Mouse (Mus musculus): ENCODE data around the gene C1qtnf9. TPM values are rescaled to one million over a fixed set of nuclear protein-coding genes. Genes with fewer than 3 reads are reported as not detected.
A peak's percentile ranks its signal among the peaks of the same experiment; 100 is the strongest.

The C1qtnf9 gene
- polyA plus RNA-seq, 1 experiment from 2014 or later, result 0.45 TPM

DNA sequence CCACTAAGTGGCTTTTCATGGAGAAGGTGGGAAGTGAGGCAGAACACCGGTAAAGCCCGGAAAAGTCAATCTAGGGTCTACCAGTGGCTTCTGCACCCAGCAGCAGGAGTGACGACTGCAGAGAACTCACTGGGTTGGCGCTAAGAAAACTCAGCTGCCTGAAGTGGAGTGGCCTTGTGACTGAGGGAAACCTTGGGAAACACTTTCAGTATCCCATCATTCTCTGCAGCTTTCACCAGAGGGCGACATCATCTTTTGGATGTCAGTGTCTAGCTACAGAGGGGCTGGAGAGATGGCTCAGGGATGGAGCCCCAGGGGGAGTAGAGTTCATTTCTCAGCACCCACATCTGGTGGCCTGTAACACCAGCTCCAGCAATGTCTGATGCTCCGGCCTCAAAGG is 1.4 kb downstream of the C1qtnf9 start:
- H3K27ac ChIP-seq (ENCODE audit: low read length), result no peak overlapping the region
- H3K4me1 ChIP-seq (ENCODE audit: insufficient read depth, low read depth, low read length), result peaks cover 3% of the 10 kb centered on the region; the same call in 1 of the 2 replicates
- no peak for ATAC-seq
- TF ChIP-seq CTCF (IDR thresholded peaks at IDR 0.05) (peak; percentile 54), EP300 (IDR thresholded peaks at IDR 0.05) (no peak)
- H3K9ac ChIP-seq (replicated peaks; ENCODE audit: low read depth), result no peak overlapping the region
- no peak overlapping the region for H3K4me2 ChIP-seq (replicated peaks; ENCODE audit: low read depth, low read length)
- H3K4me3 ChIP-seq (ENCODE audit: low read depth, low read length), result no peak overlapping the region
- H3K27me3 ChIP-seq (replicated peaks; ENCODE audit: insufficient read depth, low read length), result no peaks in the 10 kb centered on the region
- no peaks in the 10 kb centered on the region for H3K9me3 ChIP-seq (ENCODE audit: low read length)
- no peaks in the 10 kb centered on the region for H3K36me3 ChIP-seq (ENCODE audit: insufficient read depth, low read length)
- DNase-seq (ENCODE audit: low spot score), result peak; percentile 48
- 36% methylated on average over 6 of the region's 6 CpGs for WGBS

DNA sequence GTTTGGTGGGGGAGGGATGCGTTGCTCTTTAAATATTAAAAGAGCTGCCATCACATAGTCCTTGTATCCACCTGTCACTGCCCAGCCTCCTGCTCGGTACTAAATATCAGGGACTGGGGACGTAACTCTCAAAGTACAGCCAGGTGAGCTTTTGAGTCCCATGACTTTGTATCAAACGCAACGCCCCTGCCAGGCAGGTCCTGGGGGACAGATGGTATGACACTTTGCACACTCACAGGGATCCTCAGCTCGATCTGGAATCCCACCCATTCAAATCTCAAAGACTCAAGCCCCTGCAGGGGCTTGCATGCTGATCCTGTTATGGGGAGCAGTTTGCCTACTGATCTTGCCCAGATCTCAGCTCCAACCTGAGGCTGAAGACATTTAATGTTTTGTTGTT is 2.7 kb downstream of the C1qtnf9 start:
- no peaks in the 10 kb centered on the region for H3K4me1 ChIP-seq (ENCODE audit: insufficient read depth, low read depth, low read length)
- H3K9me3 ChIP-seq (ENCODE audit: low read length), result no peaks in the 10 kb centered on the region
- 71% methylated on average over 6 of the region's 6 CpGs for WGBS
- no peaks in the 10 kb centered on the region for H3K27me3 ChIP-seq (replicated peaks; ENCODE audit: insufficient read depth, low read length)
- H3K4me3 ChIP-seq (ENCODE audit: low read depth, low read length), result no peak overlapping the region
- H3K27ac ChIP-seq (ENCODE audit: low read length), result no peak overlapping the region
- no peak for ATAC-seq
- H3K36me3 ChIP-seq (ENCODE audit: insufficient read depth, low read length), result no peaks in the 10 kb centered on the region
- no peak for TF ChIP-seq EP300 (IDR thresholded peaks at IDR 0.05)
- TF ChIP-seq CTCF (IDR thresholded peaks at IDR 0.05), result no peak
- no peak for DNase-seq (ENCODE audit: low spot score)
- H3K9ac ChIP-seq (replicated peaks; ENCODE audit: low read depth), result no peak overlapping the region
- no peak overlapping the region for H3K4me2 ChIP-seq (replicated peaks; ENCODE audit: low read depth, low read length)

DNA sequence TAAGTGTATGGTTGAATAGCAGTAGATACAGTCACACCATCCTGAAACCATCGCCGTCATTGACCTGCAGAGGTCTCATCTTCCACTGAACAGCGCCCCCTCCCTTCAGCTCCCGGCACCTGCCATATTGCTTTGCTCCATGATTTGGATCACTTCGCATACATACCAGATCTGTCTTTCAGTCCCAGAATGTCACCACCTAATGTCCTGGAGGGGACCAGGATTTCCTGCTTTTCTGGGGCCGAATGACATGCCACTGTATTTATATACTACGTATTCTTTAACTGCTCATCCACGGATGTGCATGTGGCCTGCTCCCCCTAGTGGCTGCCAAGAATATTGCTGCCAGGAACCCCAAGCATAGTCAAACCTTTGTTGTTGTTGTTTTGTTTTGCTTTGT is 3.1 kb downstream of the C1qtnf9 start:
- TF ChIP-seq EP300 (IDR thresholded peaks at IDR 0.05), result no peak
- TF ChIP-seq CTCF (IDR thresholded peaks at IDR 0.05), result peak; percentile 91
- 7% methylated on average over 8 of the region's 8 CpGs for WGBS
- Histone ChIP-seq H3K27me3 (replicated peaks; ENCODE audit: insufficient read depth, low read length) (no peaks in the 10 kb centered on the region), H3K36me3 (ENCODE audit: insufficient read depth, low read length) (no peaks in the 10 kb centered on the region), H3K4me2 (replicated peaks; ENCODE audit: low read depth, low read length) (peak overlapping the region; percentile 48), H3K4me3 (ENCODE audit: low read depth, low read length) (0 out of 2 replicates have a peak overlapping the region, but pooled peaks have one; percentile 6), H3K9me3 (ENCODE audit: low read length) (no peaks in the 10 kb centered on the region), H3K4me1 (ENCODE audit: insufficient read depth, low read depth, low read length) (no peaks in the 10 kb centered on the region), H3K27ac (ENCODE audit: low read length) (no peak overlapping the region), H3K9ac (replicated peaks; ENCODE audit: low read depth) (no peak overlapping the region)
- ATAC-seq (peak; percentile 71), DNase-seq (ENCODE audit: low spot score) (peak; percentile 80)

DNA sequence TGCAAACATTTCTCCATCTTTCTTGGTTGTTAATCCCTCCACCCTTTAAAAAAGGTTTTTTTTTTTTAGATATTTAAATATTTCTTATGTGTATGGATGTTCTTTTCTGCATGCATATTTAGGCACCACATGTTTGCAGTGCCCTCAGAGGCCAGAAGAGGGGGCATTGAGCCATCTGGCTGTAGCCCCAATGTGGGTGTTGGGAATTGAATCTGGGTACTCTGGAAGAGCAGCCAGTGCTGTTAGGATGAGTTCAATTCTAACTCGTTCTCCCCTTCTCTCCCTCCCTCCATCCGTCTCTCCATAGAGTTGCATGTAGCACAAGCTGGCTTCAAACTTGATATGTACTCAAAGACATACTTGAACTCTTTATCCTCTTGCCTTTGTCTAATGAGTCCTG is 5.5 kb downstream of the C1qtnf9 start:
- no peak overlapping the region for H3K4me2 ChIP-seq (replicated peaks; ENCODE audit: low read depth, low read length)
- no peaks in the 10 kb centered on the region for H3K27me3 ChIP-seq (replicated peaks; ENCODE audit: insufficient read depth, low read length)
- WGBS, result 80% methylated on average over 2 of the region's 2 CpGs
- ATAC-seq (no peak), DNase-seq (ENCODE audit: low spot score) (no peak)
- no peak overlapping the region for H3K9ac ChIP-seq (replicated peaks; ENCODE audit: low read depth)
- H3K36me3 ChIP-seq (ENCODE audit: insufficient read depth, low read length), result no peaks in the 10 kb centered on the region
- TF ChIP-seq EP300 (IDR thresholded peaks at IDR 0.05) (no peak), CTCF (IDR thresholded peaks at IDR 0.05) (peak; percentile 41)
- no peak overlapping the region for H3K27ac ChIP-seq (ENCODE audit: low read length)
- H3K9me3 ChIP-seq (ENCODE audit: low read length), result no peaks in the 10 kb centered on the region
- no peak overlapping the region for H3K4me3 ChIP-seq (ENCODE audit: low read depth, low read length)
- H3K4me1 ChIP-seq (ENCODE audit: insufficient read depth, low read depth, low read length), result no peaks in the 10 kb centered on the region

DNA sequence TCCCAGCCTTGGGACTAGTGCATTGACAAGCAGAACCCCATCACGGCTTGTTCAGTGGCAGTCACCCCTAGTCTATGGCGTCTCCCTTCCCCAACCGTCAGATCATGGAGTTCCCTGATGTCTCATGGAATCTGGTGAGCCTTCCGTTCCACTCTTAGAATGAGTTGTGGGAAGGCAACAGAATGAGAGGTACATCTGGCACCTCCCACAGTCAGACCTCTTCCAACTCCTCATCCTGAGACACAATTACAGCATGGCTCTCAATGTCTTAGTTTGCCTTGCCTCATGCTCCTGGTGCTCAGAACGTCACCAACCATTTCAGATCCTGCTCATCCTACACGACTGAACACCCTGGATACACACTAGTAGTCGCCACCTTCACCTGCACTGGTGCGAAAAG is 8.6 kb downstream of the C1qtnf9 start:
- Histone ChIP-seq H3K4me3 (ENCODE audit: low read depth, low read length) (no peak overlapping the region), H3K4me1 (ENCODE audit: insufficient read depth, low read depth, low read length) (no peaks in the 10 kb centered on the region), H3K4me2 (replicated peaks; ENCODE audit: low read depth, low read length) (no peak overlapping the region), H3K27me3 (replicated peaks; ENCODE audit: insufficient read depth, low read length) (no peaks in the 10 kb centered on the region), H3K9ac (replicated peaks; ENCODE audit: low read depth) (no peak overlapping the region), H3K36me3 (ENCODE audit: insufficient read depth, low read length) (no peaks in the 10 kb centered on the region), H3K27ac (ENCODE audit: low read length) (no peak overlapping the region), H3K9me3 (ENCODE audit: low read length) (no peaks in the 10 kb centered on the region)
- no peak for ATAC-seq
- WGBS, result 81% methylated on average over 8 of the region's 8 CpGs
- TF ChIP-seq EP300 (IDR thresholded peaks at IDR 0.05), result no peak
- TF ChIP-seq CTCF (IDR thresholded peaks at IDR 0.05), result no peak
- DNase-seq (ENCODE audit: low spot score), result no peak

DNA sequence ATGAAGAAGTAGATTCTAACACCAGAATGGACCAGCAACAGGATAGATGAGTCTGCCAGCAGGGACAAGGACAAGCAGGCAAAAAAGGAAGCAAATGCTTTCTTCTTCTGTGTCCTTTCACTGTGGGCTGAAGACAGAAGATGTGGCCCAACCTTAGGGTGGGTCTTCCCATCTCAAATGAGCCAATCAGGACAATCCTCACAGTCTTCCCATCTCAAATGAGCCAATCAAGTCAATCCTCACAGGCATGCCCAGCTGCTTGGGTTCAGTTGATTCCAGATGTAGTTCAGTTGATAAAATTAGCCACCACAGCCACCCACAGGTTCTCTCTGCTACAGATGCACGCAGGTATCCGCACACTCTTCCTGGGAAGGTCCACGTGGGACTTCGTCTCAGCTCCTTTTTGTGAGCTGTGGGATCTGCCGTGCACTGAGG is 9.6 kb downstream of the C1qtnf9 start:
- no peak overlapping the region for H3K4me2 ChIP-seq (replicated peaks; ENCODE audit: low read depth, low read length)
- no peaks in the 10 kb centered on the region for H3K4me1 ChIP-seq (ENCODE audit: insufficient read depth, low read depth, low read length)
- TF ChIP-seq EP300 (IDR thresholded peaks at IDR 0.05) (no peak), CTCF (IDR thresholded peaks at IDR 0.05) (no peak)
- DNase-seq (ENCODE audit: low spot score) (no peak), ATAC-seq (no peak)
- H3K9me3 ChIP-seq (ENCODE audit: low read length), result no peaks in the 10 kb centered on the region
- H3K9ac ChIP-seq (replicated peaks; ENCODE audit: low read depth), result no peak overlapping the region
- H3K27ac ChIP-seq (ENCODE audit: low read length), result no peak overlapping the region
- no peak overlapping the region for H3K4me3 ChIP-seq (ENCODE audit: low read depth, low read length)
- H3K27me3 ChIP-seq (replicated peaks; ENCODE audit: insufficient read depth, low read length), result no peaks in the 10 kb centered on the region
- WGBS, result 85% methylated on average over 5 of the region's 5 CpGs
- H3K36me3 ChIP-seq (ENCODE audit: insufficient read depth, low read length), result no peaks in the 10 kb centered on the region

DNA sequence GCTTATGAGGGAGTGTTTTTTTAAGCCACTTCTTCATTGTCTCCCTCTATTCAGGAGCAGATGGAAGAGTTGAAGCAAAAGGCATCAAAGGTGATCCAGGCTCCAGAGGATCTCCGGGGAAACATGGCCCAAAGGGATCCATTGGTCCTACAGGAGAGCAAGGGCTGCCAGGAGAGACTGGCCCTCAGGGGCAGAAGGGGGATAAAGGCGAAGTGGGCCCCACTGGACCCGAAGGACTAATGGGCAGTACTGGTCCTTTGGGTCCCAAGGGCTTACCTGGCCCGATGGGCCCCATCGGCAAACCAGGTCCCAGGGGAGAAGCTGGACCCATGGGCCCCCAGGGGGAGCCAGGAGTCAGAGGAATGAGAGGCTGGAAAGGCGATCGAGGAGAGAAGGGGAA is 11.3 kb downstream of the C1qtnf9 start:
- ATAC-seq (no peak), DNase-seq (ENCODE audit: low spot score) (no peak)
- H3K4me3 ChIP-seq (ENCODE audit: low read depth, low read length), result no peak overlapping the region
- H3K27me3 ChIP-seq (replicated peaks; ENCODE audit: insufficient read depth, low read length), result no peaks in the 10 kb centered on the region
- no peak overlapping the region for H3K27ac ChIP-seq (ENCODE audit: low read length)
- H3K4me2 ChIP-seq (replicated peaks; ENCODE audit: low read depth, low read length), result no peak overlapping the region
- H3K36me3 ChIP-seq (ENCODE audit: insufficient read depth, low read length), result no peaks in the 10 kb centered on the region
- no peak overlapping the region for H3K9ac ChIP-seq (replicated peaks; ENCODE audit: low read depth)
- H3K4me1 ChIP-seq (ENCODE audit: insufficient read depth, low read depth, low read length), result no peaks in the 10 kb centered on the region
- WGBS, result 85% methylated on average over 7 of the region's 7 CpGs
- no peaks in the 10 kb centered on the region for H3K9me3 ChIP-seq (ENCODE audit: low read length)
- TF ChIP-seq CTCF (IDR thresholded peaks at IDR 0.05), result no peak
- no peak for TF ChIP-seq EP300 (IDR thresholded peaks at IDR 0.05)

Data from lung, postnatal 0 days (tissue).